Mouse (Mus musculus) CH12.LX (cell line): ENCODE data around the gene Mdga1.

Source experiments
- BHLHE40 ChIP-seq: IDR thresholded peaks from 2 replicates; pipeline ENCODE4 v1.6.1; 2011; ENCODE audit warnings: mild to moderate bottlenecking, low read depth, low read length, improper control_type of control experiment
- CTCF ChIP-seq, 2 experiments: IDR thresholded peaks in 1 of 2; conservative IDR thresholded peaks in 1 of 2; 2 replicates each; pipeline ENCODE4 v1.5.1; 2011 to 2012; ENCODE audit warnings: low read depth in 2 of 2, low read length in 2 of 2, improper control_type of control experiment in 1 of 2, inconsistent platforms in 1 of 2, mild to moderate bottlenecking in 1 of 2, moderate library complexity in 1 of 2
- E2F4 ChIP-seq: IDR thresholded peaks from 2 replicates; pipeline ENCODE4 v1.6.1; 2011; ENCODE audit warnings: low read depth, low read length, improper control_type of control experiment; ENCODE audit not compliant: insufficient replicate concordance
- ELF1 ChIP-seq: IDR thresholded peaks from 2 replicates; pipeline ENCODE4 v1.6.1; 2014; ENCODE audit warnings: low read depth, mild to moderate bottlenecking, inconsistent platforms, low read length, improper control_type of control experiment
- MXI1 ChIP-seq: IDR thresholded peaks from 2 replicates; pipeline ENCODE4 v1.6.1; 2011; ENCODE audit warnings: mild to moderate bottlenecking, low read depth, low read length, improper control_type of control experiment
- MYC ChIP-seq: IDR thresholded peaks from 2 replicates; pipeline ENCODE4 v1.6.1; 2011; ENCODE audit warnings: low read depth, mild to moderate bottlenecking, improper control_type of control experiment, low read length
- NRF1 ChIP-seq: IDR thresholded peaks from 2 replicates; pipeline ENCODE4 v1.6.1; 2014; ENCODE audit warnings: low read depth, mild to moderate bottlenecking, inconsistent platforms, low read length, improper control_type of control experiment, moderate library complexity
- POLR2A ChIP-seq: IDR thresholded peaks from 2 replicates; pipeline ENCODE4 v1.6.1; 2011; ENCODE audit warnings: low read depth, mild to moderate bottlenecking, improper control_type of control experiment, low read length
- POLR2AphosphoS2 ChIP-seq: IDR thresholded peaks from 2 replicates; pipeline ENCODE4 v1.6.1; 2011; ENCODE audit warnings: low read depth, low read length, improper control_type of control experiment
- UBTF ChIP-seq: IDR thresholded peaks from 2 replicates; pipeline ENCODE4 v1.6.1; 2012; ENCODE audit warnings: low read depth, mild to moderate bottlenecking, inconsistent platforms, low read length, improper control_type of control experiment, moderate library complexity
- USF1 ChIP-seq: IDR thresholded peaks from 2 replicates; pipeline ENCODE4 v1.6.1; 2014; ENCODE audit warnings: low read depth, mild to moderate bottlenecking, inconsistent platforms, low read length, improper control_type of control experiment
- USF2 ChIP-seq: conservative IDR thresholded peaks from 2 replicates; pipeline ENCODE4 v1.6.1; 2011; ENCODE audit warnings: low read depth, low read length, improper control_type of control experiment

DNA sequence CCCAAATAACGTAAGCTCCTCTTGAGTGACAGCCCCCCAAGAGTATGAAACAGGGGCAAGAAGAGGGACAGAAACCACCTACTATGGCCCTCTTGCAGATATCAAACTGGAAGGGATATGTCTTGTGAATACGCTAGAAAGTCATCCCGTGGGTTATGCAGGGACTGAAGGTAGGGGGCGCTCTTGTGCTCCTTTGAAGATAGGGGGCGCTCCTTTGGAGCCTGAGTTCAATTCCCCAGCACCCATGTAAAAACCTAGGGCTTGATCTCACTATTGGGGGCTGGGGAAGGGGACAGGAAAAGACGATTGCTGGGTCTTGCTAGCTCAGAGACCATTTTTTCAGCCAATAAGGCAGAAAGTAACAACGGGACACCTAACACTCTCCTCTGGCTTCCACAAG is 105.4 kb downstream of the Mdga1 start:
- no peak for TF ChIP-seq ELF1
- no peak for TF ChIP-seq NRF1
- TF ChIP-seq CTCF (conservative IDR thresholded peaks at IDR 0.05 in 1 of 2, IDR thresholded peaks at IDR 0.05 in 1 of 2; ENCODE audit: low read depth in 2 of 2, low read length in 2 of 2) = peak in 1 of 2 experiments; percentile 89; a peak in 2 of 4 replicates
- TF ChIP-seq POLR2A = no peak
- TF ChIP-seq BHLHE40 = no peak
- TF ChIP-seq UBTF = no peak
- no peak for TF ChIP-seq E2F4
- TF ChIP-seq USF2 = no peak
- no peak for TF ChIP-seq MXI1
- TF ChIP-seq POLR2AphosphoS2 = no peak
- TF ChIP-seq MYC = no peak
- TF ChIP-seq USF1 = no peak
